Mouse (Mus musculus) forebrain, embryonic 12.5 days (tissue): ENCODE data around the gene Pip5k1b. TPM values are rescaled to one million over a fixed set of nuclear protein-coding genes. Genes with fewer than 3 reads are reported as not detected.

Source experiments
- ATAC-seq: fragments of 200-750 bp; cut with Nextera tagmentation; 2 replicates; pipeline ENCODE4 v1.8.0; 2017; ENCODE audit warnings: moderate TSS enrichment; ENCODE audit not compliant: low FRiP score
- H3K27ac ChIP-seq: fragments of 300-500 bp; sonication (generic); 2 replicates; pipeline ENCODE4 v1.5.1; 2016; ENCODE audit warnings: mild to moderate bottlenecking
- H3K27me3 ChIP-seq: fragments of 300-500 bp; sonication (generic); 2 replicates; pipeline ENCODE4 v1.6.1; 2016; ENCODE audit warnings: mild to moderate bottlenecking
- H3K36me3 ChIP-seq: fragments of 300-500 bp; sonication (generic); replicated peaks from 2 replicates; pipeline ENCODE4 v1.6.1; 2016; ENCODE audit warnings: mild to moderate bottlenecking
- H3K4me1 ChIP-seq: fragments of 300-500 bp; sonication (generic); 2 replicates; pipeline ENCODE4 v1.6.1; 2016
- H3K4me2 ChIP-seq: fragments of 300-500 bp; sonication (generic); 2 replicates; pipeline ENCODE4 v1.6.1; 2016; ENCODE audit warnings: mild to moderate bottlenecking, moderate library complexity
- H3K4me3 ChIP-seq: fragments of 300-500 bp; sonication (generic); replicated peaks from 2 replicates; pipeline ENCODE4 v1.5.1; 2016; ENCODE audit warnings: mild to moderate bottlenecking
- H3K9ac ChIP-seq: fragments of 300-500 bp; sonication (generic); 2 replicates; pipeline ENCODE4 v1.6.1; 2016; ENCODE audit warnings: mild to moderate bottlenecking
- H3K9me3 ChIP-seq: fragments of 300-500 bp; sonication (generic); 2 replicates; pipeline ENCODE4 v1.6.1; 2016
- WGBS: fragments of 180-500 bp; shearing (Covaris S2); methylation state at CpG from one replicate; pipeline ENCODE4 v1.1.7; 2016; 5-methylcytosine and 5-hydroxymethylcytosine counted together
- polyA plus RNA-seq: library from polyadenylated mRNA; unstranded; fragments of >200 nt; fragmentation: Nextera tagmentation; extraction: Ambion mirVana; gene quantifications from 2 replicates; pipeline ENCODE4 v1.2.1, GENCODE M21; 2016

The Pip5k1b gene
- polyA plus RNA-seq, 1 experiment from 2014 or later: 1.5 TPM

DNA sequence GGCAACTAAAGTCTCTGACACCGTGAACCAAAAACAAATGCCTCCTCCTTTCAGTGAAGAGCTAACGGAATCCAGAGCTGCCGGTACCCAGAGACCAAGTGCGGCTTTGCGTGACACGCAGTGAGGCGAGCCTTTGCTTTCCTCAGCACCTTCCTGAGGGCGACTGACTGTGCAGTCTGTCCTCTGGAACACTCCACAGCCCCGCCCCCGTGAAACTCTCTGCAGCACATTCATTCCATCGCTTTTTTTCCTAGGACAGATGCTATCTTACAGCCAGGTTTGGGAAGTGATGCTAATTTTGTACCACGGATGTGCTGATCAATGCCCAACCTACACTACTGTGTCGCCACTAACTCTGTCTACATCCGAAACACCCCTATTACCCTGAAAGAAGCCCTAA is 292.9 kb downstream of the Pip5k1b start:
- Histone ChIP-seq H3K9me3 (no peaks in the 10 kb centered on the region), H3K4me1 (peaks cover 16% of the 10 kb centered on the region), H3K27me3 (no peaks in the 10 kb centered on the region), H3K4me3 (no peak overlapping the region), H3K4me2 (no peak overlapping the region), H3K36me3 (peaks cover 25% of the 10 kb centered on the region), H3K27ac (no peak overlapping the region), H3K9ac (no peak overlapping the region)
- WGBS: 93% methylated on average over 14 of the region's 14 CpGs
- ATAC-seq: no peak

GRCm38 (mm10) chr19:24259390-24260351 is 296.0 kb downstream of the Pip5k1b start:
- 67% methylated on average over 12 of the region's 12 CpGs for WGBS
- ATAC-seq: peak; percentile 30; the same call in 1 of the 2 replicates

DNA sequence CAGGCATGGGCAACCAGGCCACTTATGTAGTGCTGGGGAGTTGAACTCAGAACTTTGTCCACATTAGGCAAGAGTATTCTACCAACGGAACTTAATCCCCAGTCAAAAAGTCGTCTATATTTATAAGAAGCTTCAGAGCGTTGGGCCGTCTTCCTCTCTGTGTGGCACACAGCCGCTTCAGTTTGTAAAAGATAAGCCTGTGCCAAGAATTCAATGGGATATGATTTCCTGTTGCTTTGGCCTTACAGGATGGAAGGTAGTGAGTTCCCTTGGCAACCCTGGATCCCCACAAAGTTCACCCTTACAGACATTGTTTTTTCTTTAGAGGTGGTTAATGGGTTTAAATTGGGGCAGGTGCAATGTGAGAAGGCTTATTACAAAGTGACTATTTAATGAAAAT is 297.3 kb downstream of the Pip5k1b start:
- Histone ChIP-seq H3K4me2 (no peak overlapping the region), H3K9me3 (no peaks in the 10 kb centered on the region), H3K27me3 (no peaks in the 10 kb centered on the region), H3K36me3 (peaks cover 11% of the 10 kb centered on the region), H3K4me3 (no peak overlapping the region), H3K9ac (no peak overlapping the region), H3K4me1 (peaks cover 15% of the 10 kb centered on the region; the same call in 1 of the 2 replicates), H3K27ac (0 out of 2 replicates have a peak overlapping the region, but pooled peaks have one; percentile 1)
- ATAC-seq: no peak
- WGBS: 88% methylated on average over 5 of the region's 5 CpGs

More at GRCm38 (mm10) chr19:24259390-24260351, 296.0 kb downstream of the Pip5k1b start:
- Histone ChIP-seq H3K4me3 (no peak overlapping the region), H3K27ac (no peak overlapping the region), H3K4me2 (no peak overlapping the region), H3K4me1 (peaks cover 8% of the 10 kb centered on the region; the same call in 1 of the 2 replicates), H3K9me3 (no peaks in the 10 kb centered on the region), H3K27me3 (no peaks in the 10 kb centered on the region), H3K9ac (no peak overlapping the region), H3K36me3 (peaks cover 18% of the 10 kb centered on the region)

- 95% methylated on average over 6 of the region's 6 CpGs for WGBS
- Histone ChIP-seq H3K4me2 (no peak overlapping the region), H3K9ac (no peak overlapping the region), H3K36me3 (peaks cover 10% of the 10 kb centered on the region), H3K9me3 (no peaks in the 10 kb centered on the region), H3K27ac (0 out of 2 replicates have a peak overlapping the region, but pooled peaks have one; percentile 1), H3K27me3 (no peaks in the 10 kb centered on the region), H3K4me1 (peaks cover 15% of the 10 kb centered on the region; the same call in 1 of the 2 replicates), H3K4me3 (no peak overlapping the region)
- ATAC-seq: no peak
Observed at GRCm38 (mm10) chr19:24257962-24258361, 297.7 kb downstream of the Pip5k1b start.

- ATAC-seq: no peak
- H3K4me1 ChIP-seq: peaks cover 15% of the 10 kb centered on the region
- H3K27ac ChIP-seq: 0 out of 2 replicates have a peak overlapping the region, but pooled peaks have one; percentile 31
- WGBS: 19% methylated on average over 9 of the region's 9 CpGs
- H3K4me3 ChIP-seq: no peak overlapping the region
- H3K4me2 ChIP-seq: no peak overlapping the region
- no peak overlapping the region for H3K9ac ChIP-seq
- H3K9me3 ChIP-seq: no peaks in the 10 kb centered on the region
- no peaks in the 10 kb centered on the region for H3K36me3 ChIP-seq
- H3K27me3 ChIP-seq: no peaks in the 10 kb centered on the region
Observed at GRCm38 (mm10) chr19:24253657-24254260, 301.9 kb downstream of the Pip5k1b start.

DNA sequence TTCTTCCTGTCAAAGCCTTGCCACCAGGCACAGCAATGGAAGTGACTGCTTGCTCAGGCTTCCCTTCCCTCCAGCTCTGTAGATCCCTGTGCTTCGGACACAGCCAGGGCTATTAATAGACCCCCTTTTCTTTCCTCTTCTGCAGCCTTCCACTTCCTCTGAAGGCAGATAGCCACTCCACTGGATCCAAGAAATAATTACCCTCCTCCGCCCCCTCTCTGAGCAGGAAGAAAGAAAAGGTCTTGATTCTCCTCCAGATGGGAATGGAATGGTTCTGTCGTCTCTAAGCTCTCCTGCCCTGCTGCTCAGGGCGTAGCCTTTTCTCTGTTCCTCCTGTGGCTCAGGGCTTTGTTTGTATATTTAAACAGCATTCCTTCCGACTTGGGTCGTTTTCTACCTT is 303.8 kb downstream of the Pip5k1b start:
- Histone ChIP-seq H3K27me3 (no peaks in the 10 kb centered on the region), H3K9me3 (no peaks in the 10 kb centered on the region), H3K4me1 (peaks cover 15% of the 10 kb centered on the region), H3K27ac (peak overlapping the region; percentile 50), H3K4me3 (no peak overlapping the region), H3K36me3 (no peaks in the 10 kb centered on the region), H3K9ac (no peak overlapping the region), H3K4me2 (no peak overlapping the region)
- no peak for ATAC-seq
- 13% methylated on average over 6 of the region's 6 CpGs for WGBS

Other genes starting within 250 kb of the Pip5k1b start
- gene Fam122a, start 78.5 kb downstream of the Pip5k1b start, polyA plus RNA-seq: 63.2 and 65.4 TPM in 2 replicates
- gene Tmem252, start 118.1 kb upstream of the Pip5k1b start, polyA plus RNA-seq: 0.72 and 0.77 TPM in 2 replicates